Mouse (Mus musculus): Measurements from ENCODE around the gene Cflar. TPM values are rescaled to one million over a fixed set of nuclear protein-coding genes. Genes with fewer than 3 reads are reported as not detected.
A peak's percentile ranks its signal among the peaks of the same experiment; 100 is the strongest.
"Not testable (repeated sequence)": the region's sequence is repeated elsewhere in the genome, so short reads cannot be mapped to it uniquely, and the experiment has no call there.

Gene Cflar
- 16.3 and 16.8 TPM in 2 replicates for polyA plus RNA-seq (2015; fragmentation: Nextera tagmentation; extraction: Ambion mirVana)

DNA sequence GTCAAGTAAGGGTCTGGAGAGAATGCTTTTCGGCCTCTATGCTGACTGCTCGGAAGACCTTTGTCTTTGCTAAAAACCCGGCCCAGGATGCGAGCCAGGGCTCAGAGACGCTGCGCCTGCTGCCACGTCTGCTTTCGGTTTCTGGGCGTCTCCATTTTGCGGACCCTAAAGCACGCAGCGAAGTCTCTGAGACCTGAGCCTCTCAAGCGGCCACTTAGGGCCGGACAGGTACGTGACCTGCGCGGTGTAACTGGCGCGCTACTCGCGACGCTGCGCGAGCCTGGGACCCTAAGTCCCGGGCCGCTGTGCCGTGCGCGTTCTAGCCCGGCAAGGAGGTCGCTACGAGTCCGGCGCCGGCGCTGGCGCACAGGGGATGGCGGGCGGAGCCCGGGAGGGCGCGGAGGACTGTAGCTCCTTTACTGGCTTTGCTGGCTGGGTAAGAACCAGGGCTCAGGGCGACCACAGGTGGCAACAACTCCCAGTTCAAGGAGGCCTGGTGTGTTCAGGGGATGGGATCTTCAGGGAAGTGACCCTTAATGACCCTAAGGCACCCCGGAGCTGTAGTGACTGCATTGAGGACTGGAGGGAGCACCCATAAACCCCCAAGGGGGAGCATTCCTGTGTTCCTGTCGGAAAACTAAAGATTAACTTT, at the start of gene Cflar:
TSS of gene Cflar (plus strand) at position 144 of the 652 bp plus-strand sequence.
- Histone ChIP-seq H3K27ac (ENCODE audit: low read depth, low read length) (peak within 1 kb of the TSS; percentile 85), H3K4me2 (ENCODE audit: low read length) (peak within 1 kb of the TSS; percentile 79), H3K9me3 (ENCODE audit: control insufficient read depth, low read length) (no peaks in the 10 kb centered on the region), H3K4me3 (ENCODE audit: low read length) (peak within 1 kb of the TSS; percentile 60), H3K27me3 (replicated peaks; ENCODE audit: control insufficient read depth, insufficient read depth, low read length) (no peaks in the 10 kb centered on the region), H3K9ac (ENCODE audit: low read depth, low read length) (peak within 1 kb of the TSS; percentile 78), H3K36me3 (ENCODE audit: control insufficient read depth, insufficient read depth, low read length) (peaks cover 2% of the 10 kb centered on the region; the same call in 1 of the 2 replicates), H3K4me1 (ENCODE audit: control insufficient read depth, insufficient read depth, low read depth, low read length) (peaks cover 3% of the 10 kb centered on the region; the same call in 1 of the 2 replicates)
- peak; percentile 85 for ATAC-seq
- under 1% methylated on average over 39 of the region's 45 CpGs for WGBS

DNA sequence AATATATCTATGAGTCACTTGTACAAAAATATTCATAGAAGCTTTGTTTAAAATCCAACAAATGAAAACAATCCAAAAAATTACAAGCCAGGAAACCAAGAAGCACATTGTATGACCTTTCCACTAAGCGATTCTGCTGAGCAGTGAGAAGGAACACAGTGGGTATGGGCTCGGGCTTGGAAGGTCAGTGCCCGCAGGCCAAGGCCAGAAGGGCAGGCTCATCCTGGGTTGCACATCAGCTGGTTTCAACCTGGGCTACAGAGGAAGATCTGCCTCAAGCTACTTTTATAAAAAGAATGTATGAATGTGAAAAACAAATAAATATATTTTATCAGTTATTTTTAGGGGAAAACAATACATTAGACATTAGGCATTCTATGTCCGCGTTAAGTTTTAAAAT, 48.6 kb upstream of the Cflar start:
- H3K4me1 ChIP-seq (ENCODE audit: control insufficient read depth, insufficient read depth, low read depth, low read length); ATAC-seq; H3K4me3 ChIP-seq (ENCODE audit: low read length); H3K4me2 ChIP-seq (ENCODE audit: low read length); H3K27me3 ChIP-seq (replicated peaks; ENCODE audit: control insufficient read depth, insufficient read depth, low read length); H3K9ac ChIP-seq (ENCODE audit: low read depth, low read length); H3K9me3 ChIP-seq (ENCODE audit: control insufficient read depth, low read length); H3K27ac ChIP-seq (ENCODE audit: low read depth, low read length); H3K36me3 ChIP-seq (ENCODE audit: control insufficient read depth, insufficient read depth, low read length): not testable (repeated sequence)
- WGBS = 97% methylated on average over 5 of the region's 5 CpGs

GRCm38 (mm10) chr1:58663365-58663764, 47.9 kb upstream of the Cflar start:
- H3K4me2 ChIP-seq (ENCODE audit: low read length); H3K9ac ChIP-seq (ENCODE audit: low read depth, low read length): not testable (repeated sequence)
- 90% methylated on average over 3 of the region's 3 CpGs for WGBS

GRCm38 (mm10) chr1:58668191-58668590, 43.1 kb upstream of the Cflar start:
- no peak overlapping the region for H3K4me3 ChIP-seq (ENCODE audit: low read length)
- no peak overlapping the region for H3K4me2 ChIP-seq (ENCODE audit: low read length)
- H3K4me1 ChIP-seq (ENCODE audit: control insufficient read depth, insufficient read depth, low read depth, low read length) = no peaks in the 10 kb centered on the region
- whole genome bisulfite sequencing = 85% methylated on average over 5 of the region's 5 CpGs
- H3K27me3 ChIP-seq (replicated peaks; ENCODE audit: control insufficient read depth, insufficient read depth, low read length) = no peaks in the 10 kb centered on the region
- no peaks in the 10 kb centered on the region for H3K9me3 ChIP-seq (ENCODE audit: control insufficient read depth, low read length)
- no peak for ATAC-seq
- no peak overlapping the region for H3K9ac ChIP-seq (ENCODE audit: low read depth, low read length)
- no peak overlapping the region for H3K27ac ChIP-seq (ENCODE audit: low read depth, low read length)
- no peaks in the 10 kb centered on the region for H3K36me3 ChIP-seq (ENCODE audit: control insufficient read depth, insufficient read depth, low read length)

More at GRCm38 (mm10) chr1:58663365-58663764, 47.9 kb upstream of the Cflar start:
- not testable (repeated sequence) for ATAC-seq; H3K4me1 ChIP-seq (ENCODE audit: control insufficient read depth, insufficient read depth, low read depth, low read length); H3K36me3 ChIP-seq (ENCODE audit: control insufficient read depth, insufficient read depth, low read length); H3K27ac ChIP-seq (ENCODE audit: low read depth, low read length); H3K27me3 ChIP-seq (replicated peaks; ENCODE audit: control insufficient read depth, insufficient read depth, low read length); H3K9me3 ChIP-seq (ENCODE audit: control insufficient read depth, low read length); H3K4me3 ChIP-seq (ENCODE audit: low read length)

DNA sequence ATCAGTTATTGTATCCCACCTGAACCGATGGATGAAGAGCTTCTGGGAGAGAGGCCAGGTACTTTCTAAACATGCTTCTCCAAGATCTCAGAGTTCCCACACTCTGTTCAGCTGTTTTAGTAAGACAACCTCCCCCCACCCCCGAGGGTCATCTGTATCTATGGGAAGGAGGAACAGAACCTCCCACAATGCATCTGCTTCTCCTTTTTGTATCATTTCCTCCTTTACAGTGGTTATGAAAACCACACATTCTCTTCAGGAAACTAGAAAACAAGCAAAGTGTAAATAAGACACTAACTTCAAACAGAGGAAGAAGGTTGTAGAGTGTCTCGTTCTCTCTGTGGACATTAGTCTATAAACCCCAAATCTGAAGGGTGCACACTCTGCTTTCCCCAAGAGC, 41.7 kb upstream of the Cflar start:
- H3K9ac ChIP-seq (ENCODE audit: low read depth, low read length); ATAC-seq: not testable (repeated sequence)

GRCm38 (mm10) chr1:58672116-58672515, 39.2 kb upstream of the Cflar start:
- Histone ChIP-seq H3K27ac (ENCODE audit: low read depth, low read length) (no peak overlapping the region), H3K4me3 (ENCODE audit: low read length) (no peak overlapping the region), H3K36me3 (ENCODE audit: control insufficient read depth, insufficient read depth, low read length) (no peaks in the 10 kb centered on the region), H3K9ac (ENCODE audit: low read depth, low read length) (no peak overlapping the region), H3K4me1 (ENCODE audit: control insufficient read depth, insufficient read depth, low read depth, low read length) (no peaks in the 10 kb centered on the region), H3K4me2 (ENCODE audit: low read length) (no peak overlapping the region), H3K9me3 (ENCODE audit: control insufficient read depth, low read length) (no peaks in the 10 kb centered on the region), H3K27me3 (replicated peaks; ENCODE audit: control insufficient read depth, insufficient read depth, low read length) (no peaks in the 10 kb centered on the region)
- no peak for ATAC-seq
- WGBS = 83% methylated on average over 2 of the region's 2 CpGs

More for the DNA sequence above, 41.7 kb upstream of the Cflar start:
- 87% methylated on average over 3 of the region's 3 CpGs for WGBS
- not testable (repeated sequence) for H3K4me2 ChIP-seq (ENCODE audit: low read length); H3K4me1 ChIP-seq (ENCODE audit: control insufficient read depth, insufficient read depth, low read depth, low read length); H3K9me3 ChIP-seq (ENCODE audit: control insufficient read depth, low read length); H3K36me3 ChIP-seq (ENCODE audit: control insufficient read depth, insufficient read depth, low read length); H3K4me3 ChIP-seq (ENCODE audit: low read length); H3K27ac ChIP-seq (ENCODE audit: low read depth, low read length); H3K27me3 ChIP-seq (replicated peaks; ENCODE audit: control insufficient read depth, insufficient read depth, low read length)

GRCm38 (mm10) chr1:58675011-58675410, 36.3 kb upstream of the Cflar start:
- no peak for ATAC-seq
- no peak overlapping the region for H3K27ac ChIP-seq (ENCODE audit: low read depth, low read length)
- H3K36me3 ChIP-seq (ENCODE audit: control insufficient read depth, insufficient read depth, low read length) = no peaks in the 10 kb centered on the region
- no peak overlapping the region for H3K4me3 ChIP-seq (ENCODE audit: low read length)
- no peaks in the 10 kb centered on the region for H3K4me1 ChIP-seq (ENCODE audit: control insufficient read depth, insufficient read depth, low read depth, low read length)
- 90% methylated on average over 3 of the region's 3 CpGs for WGBS
- H3K9me3 ChIP-seq (ENCODE audit: control insufficient read depth, low read length) = no peaks in the 10 kb centered on the region
- H3K4me2 ChIP-seq (ENCODE audit: low read length) = no peak overlapping the region
- H3K9ac ChIP-seq (ENCODE audit: low read depth, low read length) = no peak overlapping the region
- no peaks in the 10 kb centered on the region for H3K27me3 ChIP-seq (replicated peaks; ENCODE audit: control insufficient read depth, insufficient read depth, low read length)

- ATAC-seq = no peak
- no peak overlapping the region for H3K4me2 ChIP-seq (ENCODE audit: low read length)
- 100% methylated on average over 1 of the region's 1 CpGs for WGBS
- no peaks in the 10 kb centered on the region for H3K36me3 ChIP-seq (ENCODE audit: control insufficient read depth, insufficient read depth, low read length)
- no peak overlapping the region for H3K9ac ChIP-seq (ENCODE audit: low read depth, low read length)
- no peaks in the 10 kb centered on the region for H3K27me3 ChIP-seq (replicated peaks; ENCODE audit: control insufficient read depth, insufficient read depth, low read length)
- no peak overlapping the region for H3K4me3 ChIP-seq (ENCODE audit: low read length)
- H3K9me3 ChIP-seq (ENCODE audit: control insufficient read depth, low read length) = no peaks in the 10 kb centered on the region
- no peak overlapping the region for H3K27ac ChIP-seq (ENCODE audit: low read depth, low read length)
- no peaks in the 10 kb centered on the region for H3K4me1 ChIP-seq (ENCODE audit: control insufficient read depth, insufficient read depth, low read depth, low read length)
Observed at GRCm38 (mm10) chr1:58677575-58677974, 33.7 kb upstream of the Cflar start.

- not testable (repeated sequence) for H3K27ac ChIP-seq (ENCODE audit: low read depth, low read length); H3K27me3 ChIP-seq (replicated peaks; ENCODE audit: control insufficient read depth, insufficient read depth, low read length); ATAC-seq; H3K4me2 ChIP-seq (ENCODE audit: low read length); H3K9me3 ChIP-seq (ENCODE audit: control insufficient read depth, low read length); H3K36me3 ChIP-seq (ENCODE audit: control insufficient read depth, insufficient read depth, low read length); H3K4me3 ChIP-seq (ENCODE audit: low read length); H3K9ac ChIP-seq (ENCODE audit: low read depth, low read length); H3K4me1 ChIP-seq (ENCODE audit: control insufficient read depth, insufficient read depth, low read depth, low read length)
- WGBS = 72% methylated on average over 5 of the region's 5 CpGs
Observed at GRCm38 (mm10) chr1:58678412-58678811, 32.9 kb upstream of the Cflar start.
